Mouse (Mus musculus) heart, postnatal 0 days (tissue): ENCODE measurements around the gene Tasp1.

Source experiments
- CTCF ChIP-seq: IDR thresholded peaks from 2 replicates; pipeline ENCODE4 v1.5.1; 2016; ENCODE audit warnings: antibody characterized with exemption, control low read depth, low read depth
- EP300 ChIP-seq: IDR thresholded peaks from 2 replicates; pipeline ENCODE4 v1.6.1; 2016; ENCODE audit warnings: antibody characterized with exemption, low read depth

- no peak for TF ChIP-seq CTCF
- TF ChIP-seq EP300: no peak
Observed at GRCm38 (mm10) chr2:140067516-140067915, 911 bp upstream of the Tasp1 start.
